Mouse (Mus musculus) thymus, adult 2 months (tissue): ENCODE results near the gene 2810408A11Rik. TPM values are rescaled to one million over a fixed set of nuclear protein-coding genes. Genes with fewer than 3 reads are reported as not detected.

ENCODE experiments used
- DNase-seq: peaks from one replicate; pipeline ENCODE4 v3.0.0; 2021
- H3K27ac ChIP-seq: fragments of 200-500 bp; 2 replicates; pipeline ENCODE4 v1.5.1; 2012; ENCODE audit warnings: low read length, control low read depth; ENCODE audit not compliant: control insufficient read depth, insufficient read depth
- H3K27me3 ChIP-seq: fragments of 200-500 bp; 2 replicates; pipeline ENCODE4 v1.6.1; 2012; ENCODE audit warnings: mild to moderate bottlenecking, low read length, moderate library complexity, mixed read lengths; ENCODE audit not compliant: control insufficient read depth, insufficient read depth
- H3K36me3 ChIP-seq: fragments of 200-500 bp; 2 replicates; pipeline ENCODE4 v1.6.1; 2012; ENCODE audit warnings: mild to moderate bottlenecking, low read length, moderate library complexity; ENCODE audit not compliant: control insufficient read depth, insufficient read depth
- H3K4me1 ChIP-seq: fragments of 200-500 bp; replicated peaks from 2 replicates; pipeline ENCODE4 v1.6.1; 2012; ENCODE audit warnings: low read length; ENCODE audit not compliant: control insufficient read depth, insufficient read depth
- H3K4me3 ChIP-seq: fragments of 200-500 bp; 2 replicates; pipeline ENCODE4 v1.5.1; 2012; ENCODE audit warnings: mild to moderate bottlenecking, low read length, control low read depth, moderate library complexity; ENCODE audit not compliant: control insufficient read depth, insufficient read depth
- CTCF ChIP-seq: fragments of 200-500 bp; IDR thresholded peaks from 2 replicates; pipeline ENCODE4 v1.5.1; 2012; ENCODE audit warnings: mild to moderate bottlenecking, control low read depth, low read length, moderate library complexity, borderline replicate concordance; ENCODE audit not compliant: control insufficient read depth, poor library complexity, insufficient read depth; ENCODE audit errors: extremely low read depth
- POLR2A ChIP-seq: fragments of 200-500 bp; IDR thresholded peaks from 2 replicates; pipeline ENCODE4 v1.6.1; 2012; ENCODE audit warnings: mild to moderate bottlenecking, low read length, control low read depth, moderate library complexity; ENCODE audit not compliant: control insufficient read depth, poor library complexity, insufficient read depth; ENCODE audit errors: extremely low read depth
- WGBS: fragments of 180-500 bp; shearing (Covaris S2); methylation state at CpG from one replicate; pipeline ENCODE4 v1.1.7; 2018; 5-methylcytosine and 5-hydroxymethylcytosine counted together
- polyA plus RNA-seq: library from polyadenylated mRNA; depleted of rRNA; stranded (reverse); fragments of >200 nt; gene quantifications from 2 replicates; pipeline ENCODE4 v1.2.3, GENCODE M21; 2012

The 2810408A11Rik gene
- polyA plus RNA-seq, 1 experiment: 7.1 TPM

DNA sequence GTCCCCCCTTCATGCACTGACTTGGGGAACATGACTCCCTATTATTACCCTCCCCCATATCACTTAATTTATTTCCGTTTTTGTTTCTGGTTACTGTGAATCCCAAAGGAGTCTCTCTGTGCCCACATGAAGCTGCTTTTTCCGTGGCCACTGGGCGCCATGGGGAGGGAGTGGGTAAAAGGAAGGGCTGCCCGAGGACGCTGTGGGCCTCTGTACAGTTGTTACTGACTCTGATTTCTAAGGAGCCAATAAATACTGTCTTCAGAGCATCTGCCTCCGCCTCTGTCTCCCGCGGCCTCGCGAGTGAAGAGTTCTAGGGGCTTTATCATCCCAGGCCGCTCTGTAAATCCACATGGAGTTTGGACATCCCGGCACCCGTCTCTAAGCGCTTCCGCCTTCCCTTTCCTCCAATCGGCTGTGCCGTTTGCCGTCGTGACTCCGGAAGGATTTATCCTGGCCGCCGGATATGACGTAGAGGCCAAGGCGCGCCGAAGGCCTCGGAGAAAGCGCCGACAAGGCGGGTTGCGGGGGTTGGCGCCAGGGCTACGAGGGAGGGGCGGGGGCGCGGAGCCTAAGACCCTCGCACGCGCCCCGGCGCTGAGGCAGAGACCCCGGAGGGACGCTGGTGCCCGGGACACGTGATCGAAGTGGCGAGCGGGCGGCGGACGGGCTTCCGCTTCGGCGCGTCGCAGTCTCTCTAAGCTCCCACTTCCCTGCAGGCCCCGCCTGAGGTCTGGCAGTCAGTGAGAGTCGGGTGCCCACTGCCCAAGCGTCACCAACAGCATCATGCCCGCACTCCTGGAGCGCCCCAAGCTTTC is 13.0 kb upstream of the 2810408A11Rik start, which contains the start of gene Gps2:
TSS of gene Gps2 (plus strand) at position 335 of the 818 bp plus-strand sequence.
- TF ChIP-seq CTCF (no peak), POLR2A (peak; percentile 59)
- DNase-seq: peak; percentile 89
- Histone ChIP-seq H3K4me1 (peaks cover 22% of the 10 kb centered on the region), H3K27me3 (no peaks in the 10 kb centered on the region), H3K4me3 (peak within 1 kb of the TSS; percentile 87), H3K36me3 (peaks cover 35% of the 10 kb centered on the region), H3K27ac (no peak within 1 kb of the TSS)
- under 1% methylated on average over 61 of the region's 61 CpGs for WGBS

- peak overlapping the region; percentile 87; the same call in 1 of the 2 replicates for H3K4me3 ChIP-seq
- no peak for TF ChIP-seq CTCF
- TF ChIP-seq POLR2A: no peak
- H3K36me3 ChIP-seq: peaks cover 35% of the 10 kb centered on the region
- H3K27me3 ChIP-seq: no peaks in the 10 kb centered on the region
- 88% methylated on average over 15 of the region's 15 CpGs for WGBS
- peaks cover 22% of the 10 kb centered on the region for H3K4me1 ChIP-seq
- no peak overlapping the region for H3K27ac ChIP-seq
- DNase-seq: no peak
Measured at GRCm38 (mm10) chr11:69912716-69913530, 12.1 kb upstream of the 2810408A11Rik start.

DNA sequence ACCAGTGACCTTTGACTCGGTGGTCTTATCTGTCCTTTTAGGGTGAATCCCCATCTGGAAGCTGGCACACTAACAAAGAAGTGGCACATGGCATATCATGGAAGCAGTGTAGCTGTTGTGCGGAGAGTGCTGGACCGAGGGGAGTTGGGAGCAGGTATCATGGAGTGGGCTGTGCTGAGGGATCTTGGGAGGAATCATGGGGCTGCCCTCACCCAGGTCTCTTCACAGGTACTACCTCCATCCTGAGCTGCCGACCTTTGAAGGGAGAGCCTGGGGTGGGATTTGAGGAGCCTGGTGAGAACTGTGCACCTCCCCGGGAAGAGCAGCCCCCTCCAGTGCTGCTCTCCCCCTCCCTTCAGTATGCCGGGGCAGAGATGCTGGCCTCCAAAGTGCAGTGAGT is 10.9 kb upstream of the 2810408A11Rik start:
- DNase-seq: no peak
- Histone ChIP-seq H3K27me3 (no peaks in the 10 kb centered on the region), H3K27ac (no peak overlapping the region), H3K4me1 (peaks cover 22% of the 10 kb centered on the region), H3K36me3 (peaks cover 35% of the 10 kb centered on the region), H3K4me3 (no peak overlapping the region)
- TF ChIP-seq CTCF (no peak), POLR2A (no peak)
- WGBS: 96% methylated on average over 6 of the region's 6 CpGs

DNA sequence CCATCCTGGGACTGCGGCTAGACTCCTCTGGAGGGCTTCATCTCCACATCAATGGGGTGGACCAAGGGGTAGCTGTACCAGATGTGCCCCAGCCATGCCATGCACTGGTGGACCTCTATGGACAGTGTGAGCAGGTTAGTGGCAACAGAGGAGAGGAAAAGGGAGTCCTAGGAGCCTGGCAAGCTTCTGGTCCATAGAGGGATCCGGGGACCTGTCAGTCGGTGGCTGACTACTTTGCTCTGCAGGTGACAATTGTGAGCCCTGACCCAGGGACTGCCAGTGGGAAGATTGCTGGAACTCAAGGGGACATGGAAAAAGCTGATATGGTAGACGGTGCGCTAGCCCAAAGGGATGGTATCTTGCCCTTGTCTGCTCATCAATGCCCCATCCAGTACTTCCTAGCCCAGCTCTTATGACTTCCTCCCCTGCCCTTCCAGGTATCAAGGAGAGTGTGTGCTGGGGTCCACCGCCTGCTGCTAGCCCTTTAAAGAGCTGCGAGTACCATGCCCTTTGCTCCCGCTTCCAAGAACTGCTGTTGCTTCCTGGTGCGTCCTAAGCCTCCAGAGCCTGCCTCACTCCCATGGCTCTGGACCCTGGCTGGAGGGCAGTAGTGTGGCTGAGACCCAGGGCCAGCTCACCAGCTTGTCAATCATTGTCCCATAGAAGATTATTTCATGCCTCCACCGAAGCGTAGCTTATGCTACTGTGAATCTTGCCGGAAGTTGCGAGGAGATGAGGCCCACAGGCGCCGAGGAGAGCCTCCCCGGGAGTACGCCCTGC is 10.2 kb upstream of the 2810408A11Rik start:
- no peak overlapping the region for H3K4me3 ChIP-seq
- WGBS: 97% methylated on average over 17 of the region's 17 CpGs
- no peak overlapping the region for H3K27ac ChIP-seq
- peaks cover 33% of the 10 kb centered on the region for H3K36me3 ChIP-seq
- no peaks in the 10 kb centered on the region for H3K27me3 ChIP-seq
- H3K4me1 ChIP-seq: peaks cover 22% of the 10 kb centered on the region
- DNase-seq: no peak
- TF ChIP-seq POLR2A: no peak

DNA sequence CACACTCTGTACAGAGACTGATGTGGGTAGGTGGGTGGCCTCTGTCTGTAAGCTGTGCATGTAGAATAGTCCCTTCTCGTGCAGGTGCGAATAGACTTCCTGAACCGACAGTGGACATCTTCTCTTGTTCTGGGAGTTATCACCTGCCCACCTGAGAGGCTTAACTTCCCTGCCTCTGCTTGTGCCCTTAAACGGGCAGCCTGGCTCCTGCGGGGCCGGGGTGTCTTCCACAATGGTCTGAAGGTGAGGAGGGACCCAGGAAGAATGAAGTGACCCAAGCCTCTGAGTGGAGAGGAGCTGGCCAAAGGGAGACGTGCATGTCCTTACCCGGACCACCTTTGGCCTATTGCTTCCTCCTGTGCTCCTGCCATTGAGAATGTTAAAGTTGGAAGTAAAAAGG is 9.4 kb upstream of the 2810408A11Rik start:
- Histone ChIP-seq H3K27me3 (no peaks in the 10 kb centered on the region), H3K4me1 (peaks cover 16% of the 10 kb centered on the region), H3K27ac (no peak overlapping the region), H3K4me3 (no peak overlapping the region), H3K36me3 (peaks cover 31% of the 10 kb centered on the region)
- no peak for DNase-seq
- WGBS: 96% methylated on average over 8 of the region's 8 CpGs
- no peak for TF ChIP-seq POLR2A
- no peak for TF ChIP-seq CTCF

DNA sequence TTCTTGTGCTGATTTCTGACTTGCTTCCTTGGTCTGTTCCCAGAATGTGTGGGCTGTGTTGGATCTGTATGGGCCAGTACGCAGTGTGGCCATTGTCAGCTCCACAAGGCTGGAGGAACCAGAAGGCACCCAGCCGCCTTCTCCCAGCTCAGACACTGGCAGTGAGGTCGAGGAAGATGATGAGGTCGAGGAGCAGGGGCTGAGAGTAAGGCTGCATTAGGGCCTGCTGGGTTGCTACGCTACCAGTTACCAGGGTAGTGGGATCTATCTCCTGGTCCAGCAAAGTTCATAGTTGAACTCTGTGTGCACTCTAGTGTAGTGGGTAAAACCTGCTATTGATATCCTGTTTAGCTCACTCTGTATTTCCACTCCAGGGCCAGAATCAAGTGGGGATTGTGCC is 8.4 kb upstream of the 2810408A11Rik start:
- H3K27ac ChIP-seq: no peak overlapping the region
- H3K27me3 ChIP-seq: no peaks in the 10 kb centered on the region
- TF ChIP-seq POLR2A: no peak
- no peak for TF ChIP-seq CTCF
- peaks cover 7% of the 10 kb centered on the region for H3K4me1 ChIP-seq
- H3K36me3 ChIP-seq: peaks cover 36% of the 10 kb centered on the region
- DNase-seq: no peak
- 97% methylated on average over 5 of the region's 5 CpGs for WGBS
- no peak overlapping the region for H3K4me3 ChIP-seq
